Mouse (Mus musculus) ovary, adult 18-20 months (tissue): Measurements from ENCODE around the gene Synj2.

ENCODE experiments used
- DNase-seq: peaks from one replicate; pipeline ENCODE4 v3.0.0; 2022; ENCODE audit warnings: low spot score, mixed read lengths

Gene Synj2

DNA sequence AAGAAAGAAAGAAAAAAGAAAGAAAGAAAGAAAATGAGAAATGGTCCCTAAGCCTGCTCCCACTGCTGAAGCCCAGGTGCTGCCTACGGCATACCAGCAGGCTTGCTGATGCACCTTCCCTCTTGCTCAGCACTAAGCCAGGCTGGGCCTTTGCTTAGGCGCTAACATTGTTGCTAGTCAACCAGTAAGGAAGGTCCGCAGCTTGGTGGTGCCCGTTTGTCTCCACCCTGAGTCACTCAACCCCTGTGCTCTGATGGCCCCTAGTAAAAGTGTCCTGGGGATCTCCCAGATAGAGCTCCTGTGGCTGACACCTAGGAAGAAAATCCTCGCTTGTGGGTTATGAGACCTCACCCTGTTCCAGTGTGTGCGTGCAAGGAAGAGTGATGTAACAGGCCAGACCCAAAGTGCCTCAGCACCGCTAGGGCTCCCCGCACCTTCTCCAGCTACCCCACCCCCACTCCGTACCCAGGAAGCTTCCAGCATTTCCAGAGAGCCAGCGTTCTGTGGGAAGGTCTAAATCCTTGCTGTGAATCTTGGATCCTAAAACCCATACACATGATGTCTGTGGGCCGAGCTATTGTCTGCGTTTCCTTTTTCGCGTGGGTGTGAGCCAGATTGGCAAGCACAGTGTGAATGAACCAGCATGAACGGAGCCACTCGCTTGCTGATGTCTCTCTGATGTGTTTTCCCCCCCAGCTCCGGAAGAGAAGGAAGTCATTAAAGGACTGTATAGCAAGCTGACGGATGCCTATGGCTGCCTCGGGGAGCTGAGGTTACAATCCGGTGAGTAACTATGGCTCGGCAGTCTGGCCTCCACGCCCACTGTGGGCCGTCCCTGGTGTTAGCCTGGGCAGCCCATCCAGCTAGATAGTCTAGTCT is 34.3 kb downstream of the Synj2 start:
- DNase-seq, result no peak

GRCm38 (mm10) chr17:5976221-5977055 is 35.4 kb downstream of the Synj2 start:
- no peak for DNase-seq

DNA sequence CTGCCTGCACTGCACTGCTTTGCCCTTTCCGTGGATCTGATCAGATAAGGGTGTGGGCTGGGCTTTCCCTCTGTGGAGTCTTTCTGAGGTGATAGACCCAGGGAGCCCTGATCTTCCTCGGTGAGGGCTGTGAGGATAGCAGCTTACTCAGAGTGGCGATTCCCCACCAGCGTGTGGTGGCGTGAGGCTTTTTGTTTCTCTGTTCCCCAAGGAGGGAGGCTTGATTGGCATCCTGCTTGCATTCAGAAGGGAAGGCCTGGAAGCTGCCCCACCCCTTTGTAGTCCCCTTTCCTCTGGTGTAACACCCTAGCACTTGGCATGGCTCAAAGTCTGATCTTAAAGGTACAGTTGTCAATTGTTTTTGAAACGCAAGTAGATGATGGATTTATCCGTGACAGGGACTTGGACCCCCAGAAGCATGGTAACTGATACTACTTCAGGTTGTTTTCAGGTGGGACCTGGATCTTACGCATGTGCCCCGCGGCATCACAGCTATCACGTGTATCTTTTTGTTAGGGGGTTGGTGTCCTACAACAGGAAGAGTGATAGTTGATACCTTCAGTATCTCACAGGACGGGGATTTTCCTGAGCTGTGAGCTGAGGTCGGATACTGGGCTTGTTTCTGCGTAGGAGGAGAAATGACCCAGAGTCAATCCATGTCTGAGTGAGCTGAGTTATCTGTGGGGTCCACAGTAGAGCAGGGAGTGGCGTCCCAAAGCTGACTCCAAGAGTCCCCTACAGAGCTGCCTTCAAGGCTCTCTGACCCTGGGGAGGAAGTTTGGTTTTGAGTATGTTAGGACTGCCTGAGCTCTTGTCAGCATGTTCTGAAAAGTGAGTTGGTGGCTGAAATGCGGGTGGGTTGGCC is 36.2 kb downstream of the Synj2 start:
- no peak for DNase-seq

DNA sequence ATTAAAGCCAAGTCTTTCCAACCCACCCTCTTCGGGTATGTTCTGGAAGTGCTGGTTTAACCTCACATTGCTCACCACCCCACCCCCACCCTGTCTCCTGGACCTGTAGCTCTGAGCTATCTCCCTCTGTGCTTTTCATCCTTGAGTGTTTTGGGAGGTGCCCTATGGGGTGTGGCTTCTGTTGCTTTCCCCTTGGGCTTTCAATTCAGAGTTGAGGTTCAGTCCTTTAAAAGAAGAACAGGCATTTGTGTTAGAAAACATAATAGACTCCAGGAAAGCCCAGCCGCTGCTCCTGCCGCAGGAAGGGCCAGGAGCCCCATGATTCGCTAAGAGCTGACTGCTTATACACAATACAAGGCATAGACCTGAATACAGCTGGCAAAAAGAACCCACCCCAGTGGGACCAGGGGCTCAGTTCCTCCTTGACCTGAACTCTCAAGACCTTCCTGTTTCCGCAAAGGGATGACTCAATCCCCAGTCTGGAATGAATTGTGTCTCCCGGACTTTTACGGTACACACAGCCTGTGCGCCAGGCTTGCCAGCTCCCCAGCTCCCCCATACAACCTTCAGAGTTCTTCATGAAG is 36.9 kb downstream of the Synj2 start:
- no peak for DNase-seq

DNA sequence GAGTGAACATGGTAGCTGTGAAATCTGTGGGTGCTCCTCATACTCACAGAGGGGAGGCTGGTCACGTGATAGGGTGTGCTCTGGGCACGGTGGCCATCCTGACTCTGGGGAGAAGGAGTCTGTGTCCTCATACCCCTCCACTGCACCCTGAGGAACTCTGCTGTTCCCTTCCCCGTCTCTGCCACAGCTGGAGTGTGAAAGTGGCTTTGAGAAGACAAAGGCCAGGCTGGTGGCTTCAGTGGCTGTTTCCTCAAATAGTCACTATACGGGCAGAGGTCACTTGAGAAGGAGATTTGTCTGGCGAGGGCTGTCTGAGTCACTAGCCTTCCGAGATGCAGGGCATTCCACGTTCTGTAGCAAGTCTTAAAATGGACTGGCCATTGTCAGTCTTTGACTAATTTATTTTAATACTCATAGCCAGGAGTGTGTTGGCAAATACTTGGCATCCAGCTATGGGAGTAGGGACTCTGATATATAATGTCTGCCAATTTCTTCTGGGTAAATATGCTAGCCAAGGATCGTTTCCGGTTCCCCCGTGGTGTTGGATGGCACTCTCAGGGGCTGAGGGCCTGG is 37.5 kb downstream of the Synj2 start:
- DNase-seq, result no peak

GRCm38 (mm10) chr17:5980860-5981259 is 39.8 kb downstream of the Synj2 start:
- no peak for DNase-seq

DNA sequence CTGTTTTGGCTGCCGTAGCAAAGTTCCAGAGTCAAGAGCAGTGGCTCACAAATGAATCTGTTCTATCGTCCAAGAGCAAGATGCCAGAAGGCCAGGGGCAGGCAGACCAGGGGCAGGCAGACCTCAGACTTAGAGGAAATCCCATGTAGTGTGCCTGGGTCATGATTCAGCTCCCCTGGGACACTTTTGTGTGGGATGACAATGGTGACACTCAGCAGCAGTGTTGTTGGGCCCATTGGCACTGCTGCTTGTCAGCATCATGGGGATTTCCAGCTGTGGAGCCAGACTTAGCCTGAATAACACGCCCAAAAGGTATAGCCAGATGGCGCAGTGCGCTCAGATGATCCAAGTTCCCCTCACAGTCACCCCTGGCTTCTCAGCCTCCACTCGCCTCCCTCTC is 42.1 kb downstream of the Synj2 start:
- DNase-seq, result no peak

DNA sequence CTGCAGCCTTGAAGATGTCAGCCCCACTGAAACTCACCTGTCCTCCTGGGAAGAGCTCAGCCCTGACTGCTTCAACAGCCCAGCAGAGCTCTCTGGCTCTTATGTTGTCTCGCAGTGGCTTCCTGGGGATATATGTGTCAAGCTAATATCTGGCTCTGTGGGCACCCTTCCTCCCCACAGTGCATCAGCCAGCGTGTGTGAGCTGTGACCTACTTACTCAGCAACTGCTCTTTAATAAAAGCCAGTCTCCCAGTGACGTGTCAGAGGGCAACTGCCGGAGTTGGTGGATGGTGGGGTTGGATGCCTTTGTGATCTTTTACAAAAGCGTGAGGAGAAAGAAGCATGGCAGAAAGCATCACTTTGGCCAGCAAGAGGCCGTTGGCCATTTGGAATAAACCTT is 42.8 kb downstream of the Synj2 start:
- DNase-seq, result no peak

DNA sequence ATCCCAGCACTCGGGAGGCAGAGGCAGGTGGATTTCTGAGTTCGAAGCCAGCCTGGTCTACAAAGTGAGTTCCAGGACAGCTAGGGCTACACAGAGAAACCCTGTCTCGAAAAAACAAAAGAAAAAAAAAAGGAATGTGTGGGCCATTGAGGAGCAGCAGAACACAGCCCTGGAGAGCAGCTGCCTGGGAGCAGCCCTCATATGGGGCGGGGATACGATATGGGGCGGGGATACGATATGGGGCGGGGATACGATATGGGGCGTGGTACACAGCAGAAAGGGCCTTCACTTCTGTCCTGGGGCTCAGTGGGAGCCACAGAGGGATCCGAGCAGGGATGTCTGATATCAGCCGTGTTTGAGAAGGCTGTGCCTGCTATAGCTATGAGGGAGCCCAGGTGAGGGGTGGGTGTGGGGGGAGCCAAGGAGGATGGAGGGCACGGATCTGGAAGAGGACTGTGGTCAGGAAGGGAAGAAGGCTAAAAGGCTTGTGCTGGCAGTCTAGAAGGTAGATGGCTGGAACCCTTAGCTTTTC is 43.7 kb downstream of the Synj2 start:
- no peak for DNase-seq

DNA sequence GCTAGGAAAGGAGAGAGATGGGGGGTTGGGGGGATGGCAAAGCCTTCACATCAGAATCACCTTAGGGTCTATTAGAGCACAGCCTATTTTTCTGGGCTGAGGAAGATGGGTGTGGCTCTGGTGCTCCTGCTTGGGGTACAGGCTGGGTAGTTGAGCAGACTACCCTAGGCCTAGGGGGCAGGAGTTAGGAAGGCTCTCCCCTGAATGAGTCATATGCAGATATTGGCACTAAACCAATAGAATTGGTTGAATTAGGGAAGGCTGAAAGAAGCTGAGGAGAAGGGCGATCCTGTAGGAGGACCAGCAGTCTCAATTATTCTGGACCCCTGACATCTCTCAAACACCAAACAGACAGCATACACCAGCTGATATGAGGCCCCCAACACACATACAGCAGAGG is 44.2 kb downstream of the Synj2 start:
- DNase-seq, result no peak

DNA sequence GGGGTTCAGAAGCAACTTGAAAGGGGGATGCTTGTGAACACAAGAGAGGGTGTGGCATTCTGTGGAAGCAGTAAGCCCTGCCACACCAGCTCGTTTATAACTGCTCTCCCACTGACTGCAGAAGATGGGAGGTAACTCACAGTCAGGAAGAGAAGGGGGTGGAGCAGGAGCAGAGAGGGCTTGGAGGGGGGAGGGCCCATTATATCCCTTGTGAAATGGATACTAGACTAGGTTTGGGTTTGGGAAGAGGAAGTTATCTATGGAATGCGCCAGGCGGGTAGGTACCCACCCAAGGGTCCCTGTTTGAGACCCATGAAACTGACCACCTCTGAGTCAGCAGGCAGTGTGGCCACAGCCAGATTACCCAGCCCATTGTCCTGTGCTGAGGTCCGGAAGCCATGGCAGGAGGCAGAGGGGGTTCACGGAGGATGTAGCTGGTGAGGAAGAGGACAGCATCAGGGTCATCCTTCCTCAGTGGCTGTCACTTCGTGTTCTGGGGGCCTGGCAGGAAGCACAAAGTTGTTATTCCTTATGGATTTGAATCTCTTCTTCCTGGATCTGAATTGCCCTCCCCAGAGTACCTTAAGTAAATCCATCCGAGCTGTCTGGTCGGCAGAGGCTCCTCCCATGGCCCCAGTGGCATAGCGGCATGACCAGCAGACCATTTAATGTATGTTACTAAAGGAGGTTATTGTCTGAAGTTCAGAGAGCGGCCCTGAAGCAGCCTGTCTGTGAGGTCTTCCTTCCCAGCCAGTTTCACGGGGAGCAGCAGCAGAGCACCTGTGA is 46.4 kb downstream of the Synj2 start:
- no peak for DNase-seq

GRCm38 (mm10) chr17:5988102-5988501 is 47.0 kb downstream of the Synj2 start:
- no peak for DNase-seq

DNA sequence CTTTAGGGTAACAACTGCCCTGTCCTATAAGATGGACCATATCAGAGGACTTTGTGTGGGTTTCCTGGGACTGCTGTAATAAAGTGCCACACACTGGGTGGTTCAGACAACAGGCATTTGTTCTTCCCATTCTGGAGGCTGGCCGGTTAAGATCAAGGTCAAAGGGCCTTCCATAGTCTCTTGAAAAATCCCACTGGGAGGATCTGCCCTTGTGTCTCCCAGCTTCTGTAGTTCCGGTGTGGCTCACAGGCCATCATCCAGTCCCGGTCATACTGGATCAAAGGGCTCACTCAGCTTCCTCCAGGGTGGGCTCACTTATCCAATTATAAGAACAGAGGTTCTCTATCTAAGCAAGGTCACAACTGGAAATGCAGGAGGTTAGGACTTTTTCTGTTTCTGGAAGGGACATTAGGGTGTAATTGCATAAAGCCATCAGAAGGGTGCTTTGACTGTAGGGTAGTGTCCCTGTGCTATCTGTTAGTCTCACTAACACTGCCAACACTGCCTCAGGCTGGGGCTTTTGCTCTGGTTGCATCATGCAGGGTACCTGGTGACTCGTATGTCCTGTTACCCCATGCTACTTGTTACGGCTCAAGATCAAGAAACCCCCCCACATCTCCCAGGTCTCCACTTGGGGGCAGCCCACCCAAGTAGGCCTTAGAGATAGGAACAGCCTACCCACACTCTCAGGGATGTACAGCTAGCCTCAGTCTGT is 51.9 kb downstream of the Synj2 start:
- DNase-seq, result no peak

DNA sequence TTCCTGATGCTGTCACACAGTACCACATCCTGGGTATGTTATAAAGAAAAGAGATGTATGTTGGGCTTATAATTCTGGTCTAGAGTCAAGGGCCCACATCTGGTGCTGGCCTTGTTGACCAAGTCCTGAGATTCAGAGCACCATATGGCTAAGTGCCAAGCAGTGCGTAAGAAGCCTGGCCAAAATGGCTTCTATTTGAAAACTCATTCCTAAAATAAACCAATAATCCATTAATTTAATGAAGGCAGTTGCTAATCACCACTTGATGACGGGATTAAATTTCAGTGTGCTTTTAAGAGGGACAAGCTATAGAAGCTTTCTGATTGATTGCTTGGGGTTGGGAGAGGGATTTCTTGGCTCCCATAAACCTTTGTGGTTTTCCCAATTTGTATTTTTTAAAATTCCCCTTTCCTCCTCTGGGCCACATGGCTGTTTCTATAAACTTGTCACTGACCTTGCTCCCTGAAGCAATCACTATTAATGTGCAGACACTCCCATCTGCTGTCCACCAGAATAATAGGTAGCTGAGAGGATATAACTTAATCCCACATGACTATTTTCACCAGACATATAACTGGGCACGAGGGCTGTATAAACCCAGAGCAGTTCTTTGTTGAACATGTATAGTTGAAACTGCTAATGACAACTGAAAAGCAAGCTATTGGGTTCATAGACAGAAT is 52.6 kb downstream of the Synj2 start:
- DNase-seq, result no peak

DNA sequence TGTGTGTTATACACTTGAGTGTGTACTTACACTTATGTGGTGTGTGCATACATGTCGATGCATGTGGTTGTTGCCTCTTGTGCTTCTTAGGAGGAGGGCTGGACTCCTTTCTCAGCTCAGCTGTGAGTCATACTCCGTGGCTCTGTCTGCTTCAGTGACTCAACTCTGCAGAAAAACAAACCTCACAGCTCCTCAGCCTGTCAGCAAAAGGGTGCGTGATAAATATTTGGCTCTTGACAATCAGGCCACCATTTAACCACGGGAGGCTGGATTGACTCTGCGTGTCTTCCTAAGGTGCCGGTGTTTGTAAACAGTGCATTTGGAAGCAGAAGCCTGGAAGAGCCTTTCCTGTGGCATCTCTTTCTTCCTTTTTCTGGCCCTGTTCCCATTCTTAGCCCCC is 53.5 kb downstream of the Synj2 start:
- DNase-seq, result peak; percentile 43

GRCm38 (mm10) chr17:5996589-5996988 is 55.5 kb downstream of the Synj2 start:
- no peak for DNase-seq

DNA sequence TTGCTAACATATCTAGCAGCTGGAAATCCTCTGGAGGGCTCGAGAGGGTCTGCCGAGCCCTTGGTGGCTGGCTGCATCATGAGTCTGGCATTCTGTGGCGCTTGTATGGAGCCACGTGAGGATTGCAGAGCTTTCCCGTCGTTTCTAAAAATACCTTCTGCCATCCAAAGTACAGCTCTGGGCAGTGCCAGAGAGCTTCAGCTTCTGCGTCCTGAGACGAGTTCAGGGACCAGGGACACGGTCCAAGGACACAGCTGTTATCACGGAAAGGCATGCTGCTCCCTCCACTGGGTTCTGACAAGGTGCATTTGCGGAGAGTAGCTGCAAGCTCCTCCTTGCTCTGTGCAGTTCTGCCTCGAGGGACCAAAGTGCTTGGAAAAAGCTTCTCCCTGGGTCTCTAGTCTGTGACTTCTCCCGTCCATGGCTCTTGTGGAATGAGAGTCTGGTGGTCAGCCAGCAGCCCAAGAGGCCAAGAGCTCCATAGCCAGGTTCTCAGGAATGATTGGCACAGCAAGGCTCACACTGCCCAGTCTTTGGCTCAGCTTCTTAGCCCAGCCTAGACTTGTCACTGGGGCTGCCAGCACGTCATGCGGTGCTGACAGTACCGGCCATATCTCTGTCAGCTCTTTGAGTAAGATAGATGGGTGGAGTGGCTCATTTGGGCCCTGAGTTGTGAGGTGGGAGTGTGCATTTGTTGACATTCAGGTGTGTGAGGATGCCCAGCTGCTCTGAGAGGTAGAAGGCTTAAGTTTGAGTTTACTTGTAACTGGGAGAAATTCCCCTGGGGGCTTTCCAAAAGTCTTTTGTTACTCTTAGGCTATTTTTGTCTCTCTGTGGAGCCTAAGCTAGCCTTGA is 56.5 kb downstream of the Synj2 start:
- peak; percentile 66 for DNase-seq

DNA sequence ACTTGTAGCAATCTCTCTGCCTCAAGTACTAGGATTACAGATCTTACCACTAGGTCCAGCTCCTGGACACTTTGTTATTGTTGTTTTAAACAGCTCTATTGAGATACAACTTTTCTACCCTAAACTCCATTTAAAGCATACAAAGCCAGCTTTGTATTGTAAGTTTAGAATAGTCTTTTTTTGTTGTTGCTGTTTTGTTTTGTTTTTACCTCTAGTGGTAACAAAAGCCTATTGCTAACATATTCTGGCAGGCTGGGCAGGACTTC is 57.1 kb downstream of the Synj2 start:
- DNase-seq, result no peak
